Comparison of ENCODE assay signal across 27 mouse cellular contexts in genomic region chr9:75850670-75851228, GRCm38 (mm10).
"Had no signal": no experiment of that assay in that cellular context is flagged by ENCODE, and none has a peak within 500 bp of the region (broad histone marks: within the 10 kb centered on the region; RNA-seq: fewer than 3 reads in every experiment).

No protein-coding gene starts in this region.

- H3K4me3 ChIP-seq: gastrocnemius, adult 2 months; heart, embryonic 13.5 days; heart, embryonic 15.5 days; hindbrain, embryonic 13.5 days; hindbrain, embryonic 15.5 days; kidney, embryonic 15.5 days; left cerebral cortex, adult 2 months; limb, embryonic 13.5 days; limb, embryonic 15.5 days; liver, embryonic 12.5 days had no signal

- ATAC-seq: hindbrain, postnatal 0 days; intestine, embryonic 16.5 days; liver, embryonic 12.5 days had no signal

- H3K36me3 ChIP-seq: heart, embryonic 13.5 days; heart, embryonic 15.5 days; hindbrain, embryonic 13.5 days; hindbrain, embryonic 15.5 days; kidney, embryonic 15.5 days; limb, embryonic 13.5 days; limb, embryonic 15.5 days; liver, embryonic 12.5 days had no signal

- H3K4me2 ChIP-seq: heart, embryonic 11.5 days; heart, embryonic 13.5 days; heart, embryonic 15.5 days; hindbrain, embryonic 13.5 days; hindbrain, embryonic 15.5 days; kidney, embryonic 15.5 days; limb, embryonic 13.5 days; limb, embryonic 15.5 days; liver, embryonic 12.5 days had no signal

- H3K27ac ChIP-seq: gastrocnemius, adult 2 months; heart, embryonic 13.5 days; heart, embryonic 15.5 days; hindbrain, embryonic 13.5 days; hindbrain, embryonic 15.5 days; hindbrain, postnatal 0 days; kidney, embryonic 15.5 days; kidney, postnatal 0 days; left cerebral cortex, adult 2 months; limb, embryonic 13.5 days; limb, embryonic 15.5 days; liver, embryonic 12.5 days; liver, embryonic 14.5 days had no signal

- H3K27me3 ChIP-seq: heart, embryonic 13.5 days; heart, embryonic 15.5 days; hindbrain, embryonic 13.5 days; hindbrain, embryonic 15.5 days; kidney, embryonic 15.5 days; limb, embryonic 13.5 days; limb, embryonic 15.5 days; liver, embryonic 12.5 days had no signal

- H3K4me1 ChIP-seq: heart, embryonic 13.5 days; heart, embryonic 15.5 days; hindbrain, embryonic 13.5 days; hindbrain, embryonic 15.5 days; kidney, embryonic 15.5 days; limb, embryonic 15.5 days; liver, embryonic 12.5 days had no signal

- H3K9ac ChIP-seq: heart, embryonic 13.5 days; heart, embryonic 15.5 days; hindbrain, embryonic 13.5 days; hindbrain, embryonic 15.5 days; kidney, embryonic 15.5 days; limb, embryonic 13.5 days; limb, embryonic 15.5 days; liver, embryonic 12.5 days; liver, embryonic 14.5 days had no signal

- H3K9me3 ChIP-seq: heart, embryonic 13.5 days; heart, embryonic 15.5 days; hindbrain, embryonic 13.5 days; hindbrain, embryonic 15.5 days; kidney, embryonic 15.5 days; limb, embryonic 13.5 days; limb, embryonic 15.5 days; liver, embryonic 12.5 days had no signal

- DNase-seq: gastrocnemius, adult 2 months; gastrocnemius, postnatal 10 days; gastrocnemius, postnatal 25 days; heart, adult 18-20 months; heart, postnatal 14 days; heart, postnatal 36 days; kidney, adult 11 months; kidney, adult 2 months; kidney, adult 9 months; kidney, postnatal 14 days; kidney, postnatal 36 days; layer of hippocampus, adult 9-11 months; left cerebral cortex, postnatal 4 days had no signal
